Mouse (Mus musculus) thymus, postnatal 10 days (tissue): ENCODE measurements at regions not wholly inside any gene's neighbourhood (a gene's known extent, or its start where the extent isn't known, plus 50 kb on each side); places are given as distances from the start of the nearest gene placed in this dataset.

Experiments used
- DNase-seq, 2 experiments: peaks; one replicate each; pipeline ENCODE4 v3.0.0; 2021; ENCODE audit warnings: low spot score in 2 of 2

- peak; percentile 41 to 51 for DNase-seq
Measured at GRCm38 (mm10) chr16:93191174-93191573, 365.2 kb upstream of the Runx1 start.

DNA sequence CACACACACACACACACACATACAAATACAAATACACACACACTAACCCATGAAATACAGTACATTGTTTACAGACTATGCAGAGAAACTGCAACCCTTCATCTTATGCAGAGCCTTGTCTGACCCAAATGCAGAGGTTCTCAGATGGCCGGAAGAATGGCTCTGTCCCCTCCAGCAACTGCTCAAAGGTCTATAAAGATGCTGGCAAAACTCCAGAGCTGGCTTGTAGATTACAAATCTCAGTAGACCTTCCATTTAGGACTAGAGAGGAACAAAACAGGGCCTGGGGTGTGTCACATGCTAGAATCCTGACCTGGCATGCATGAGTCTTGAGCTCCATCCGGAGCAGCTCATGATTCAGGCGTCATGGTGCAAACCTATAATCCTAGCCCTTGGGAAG is 364.4 kb upstream of the Runx1 start:
- no peak for DNase-seq

DNA sequence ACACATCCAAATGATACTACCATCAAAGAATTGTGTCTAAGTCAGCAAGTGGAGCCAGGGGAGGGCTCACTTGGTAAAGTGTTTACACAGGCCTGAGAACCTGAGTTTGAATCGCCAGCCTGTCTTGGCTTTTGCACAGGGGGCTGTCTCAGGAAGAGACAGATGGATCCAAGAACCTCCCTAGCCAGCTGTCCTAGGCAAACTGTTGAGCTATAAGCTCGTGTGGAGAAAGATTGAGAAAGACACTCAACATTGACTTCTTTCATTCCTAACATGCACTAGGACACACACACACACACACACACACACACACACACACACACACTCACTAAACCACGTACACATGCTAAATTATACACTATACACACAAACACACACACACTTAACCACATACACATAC is 363.9 kb upstream of the Runx1 start:
- no peak for DNase-seq

DNA sequence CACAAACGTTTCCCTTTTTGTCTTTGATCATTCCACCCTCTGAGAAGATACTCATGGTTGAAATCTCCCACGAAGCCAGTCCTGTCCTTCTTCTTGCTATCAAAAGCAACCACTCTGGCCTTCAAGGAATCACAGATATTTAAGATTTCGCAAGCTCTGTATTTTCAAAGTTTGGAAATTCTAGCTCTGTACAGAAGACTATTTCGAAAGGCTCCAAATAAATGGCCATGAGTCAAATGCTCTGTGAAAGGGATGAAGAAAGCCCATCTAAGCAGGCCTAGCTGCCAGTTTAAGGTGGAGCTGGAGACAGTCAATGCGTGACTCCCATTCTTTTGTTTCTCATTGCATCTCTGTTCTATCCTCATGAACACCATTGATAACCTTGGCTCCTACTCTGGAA is 363.5 kb upstream of the Runx1 start:
- DNase-seq: no peak

DNA sequence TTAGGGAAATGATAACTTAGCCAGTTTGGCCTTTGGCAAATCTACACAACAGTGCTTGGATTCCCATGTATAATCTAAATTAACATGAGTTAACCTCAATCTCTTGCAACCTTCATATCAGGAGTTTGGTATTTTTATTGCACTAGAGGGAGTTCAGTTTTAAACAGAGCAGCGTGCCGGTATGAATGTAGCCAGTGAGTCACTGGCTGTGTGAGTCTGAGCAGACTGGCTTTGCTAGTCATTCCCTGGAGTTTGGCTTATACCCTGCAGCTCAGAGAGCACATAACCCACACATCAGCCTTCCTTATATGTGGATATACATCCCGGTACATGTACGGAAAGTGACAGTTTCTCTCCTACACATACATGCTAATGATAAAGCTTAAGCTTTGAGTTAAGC is 360.6 kb upstream of the Runx1 start:
- no peak for DNase-seq

GRCm38 (mm10) chr16:93182656-93183055 is 356.7 kb upstream of the Runx1 start:
- no peak for DNase-seq

GRCm38 (mm10) chr16:93181497-93181896 is 355.5 kb upstream of the Runx1 start:
- DNase-seq: no peak

GRCm38 (mm10) chr16:93180213-93180612 is 354.3 kb upstream of the Runx1 start:
- no peak for DNase-seq

DNA sequence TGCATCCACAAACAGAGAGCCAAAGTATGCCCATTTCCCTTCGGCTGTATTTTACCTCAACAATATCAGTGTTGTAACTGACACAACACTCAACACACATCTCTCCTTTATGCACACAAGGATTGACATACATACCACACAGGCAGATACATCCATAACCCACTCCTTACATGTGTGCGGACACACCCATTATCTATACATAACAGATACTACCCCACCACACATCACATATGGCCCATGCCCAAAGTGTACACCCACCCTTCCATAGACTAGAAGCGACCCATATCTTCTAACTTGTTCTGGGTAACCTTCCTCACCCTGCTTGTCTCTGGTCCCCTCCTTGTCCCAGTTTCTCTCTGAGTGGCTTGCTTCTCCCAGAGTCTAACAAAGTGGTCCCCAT is 340.7 kb upstream of the Runx1 start:
- DNase-seq: no peak

- DNase-seq: no peak
Measured at GRCm38 (mm10) chr16:93158526-93159226, 332.7 kb upstream of the Runx1 start.

DNA sequence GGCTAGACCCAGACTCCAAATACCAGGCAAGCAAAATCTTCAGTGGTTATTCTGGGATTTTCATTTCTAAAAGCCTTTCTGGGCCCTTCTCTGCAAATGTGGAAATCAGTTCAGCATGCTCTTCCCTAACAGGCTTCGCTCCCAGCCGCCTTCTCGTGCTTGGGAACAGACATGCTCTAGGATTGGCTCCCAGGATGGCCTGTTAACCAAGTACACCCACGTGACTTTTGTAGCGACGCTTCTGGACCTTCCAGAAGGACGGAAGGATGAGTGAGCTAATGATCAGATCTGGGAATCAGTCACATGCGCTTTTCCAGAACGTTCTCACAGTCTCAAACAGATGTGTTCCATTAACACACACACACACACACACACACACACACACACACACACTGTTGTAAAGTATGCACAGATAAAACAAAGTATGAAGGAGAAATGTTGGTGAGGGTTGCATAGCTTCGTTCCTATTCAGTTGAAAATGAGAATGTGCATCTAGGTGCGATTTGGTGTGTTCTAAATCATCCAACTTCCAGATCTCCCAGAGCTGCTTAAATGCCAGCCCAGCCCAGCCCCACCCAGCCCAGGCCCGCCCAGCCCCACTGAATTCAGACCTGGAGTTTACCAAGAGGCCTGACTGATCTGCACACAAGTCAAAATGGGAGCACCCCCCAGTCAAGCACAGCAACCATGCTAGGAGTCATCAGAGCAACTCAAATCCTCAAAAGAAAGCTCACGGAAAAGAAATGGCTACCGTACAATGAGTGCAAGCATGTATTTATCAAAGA is 327.8 kb upstream of the Runx1 start:
- DNase-seq: no peak

GRCm38 (mm10) chr16:93152765-93153489 is 327.0 kb upstream of the Runx1 start:
- DNase-seq: peak; percentile 71 to 80

GRCm38 (mm10) chr16:93152057-93152456 is 326.1 kb upstream of the Runx1 start:
- no peak for DNase-seq

GRCm38 (mm10) chr16:93151652-93152051 is 325.7 kb upstream of the Runx1 start:
- DNase-seq: no peak

DNA sequence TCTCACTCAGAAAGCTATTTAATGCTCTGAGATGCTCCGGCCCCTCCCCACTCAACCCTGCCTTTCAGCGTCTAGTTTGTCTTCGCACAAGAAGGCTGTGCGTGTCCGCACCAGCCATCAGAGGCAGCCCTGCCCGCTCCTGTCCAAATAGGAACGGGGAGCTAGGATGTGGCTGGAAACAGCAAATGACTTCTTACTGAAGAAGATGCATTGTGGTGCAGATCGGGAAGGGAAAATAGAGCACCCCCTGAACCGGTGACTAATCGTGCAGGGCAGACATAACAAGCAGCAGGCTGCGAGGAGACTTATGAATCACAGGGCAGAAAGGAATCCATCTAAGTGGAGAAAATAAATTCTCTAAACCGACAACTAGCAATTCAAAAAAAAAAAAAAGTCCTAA is 324.5 kb upstream of the Runx1 start:
- DNase-seq: no peak

DNA sequence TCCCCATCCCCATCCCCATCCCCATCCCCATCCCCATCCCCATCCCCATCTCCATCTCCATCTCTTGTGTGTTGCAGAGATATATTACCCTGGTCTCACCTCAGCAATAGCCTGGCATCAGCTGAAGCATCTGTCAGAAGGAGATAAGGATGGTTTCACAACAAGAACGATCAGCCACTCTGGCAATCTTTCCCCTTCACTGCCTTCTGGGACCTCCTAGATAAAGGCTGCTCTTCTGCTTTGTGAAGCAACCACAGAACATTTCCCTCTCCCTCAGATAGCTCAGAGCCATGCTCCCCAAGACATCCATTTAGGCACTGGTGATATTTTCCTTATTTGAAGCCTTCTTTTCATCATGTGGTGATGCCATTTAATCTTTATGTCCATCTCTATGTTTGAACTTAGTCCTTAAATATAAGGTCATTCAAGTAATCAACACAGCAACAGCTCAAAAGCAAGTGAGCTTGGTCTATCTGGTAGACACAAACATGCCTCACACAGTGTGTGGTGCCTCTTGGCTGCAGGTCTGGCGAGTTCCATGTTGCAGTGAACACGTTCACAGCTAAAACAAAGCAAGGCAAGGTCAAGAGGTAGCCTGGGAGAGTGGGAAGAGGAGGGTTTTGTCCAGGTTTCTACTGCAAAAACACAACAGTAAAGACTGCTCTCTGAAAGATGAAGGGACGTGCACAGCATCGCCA is 321.7 kb upstream of the Runx1 start:
- DNase-seq: no peak

GRCm38 (mm10) chr16:93146812-93147211 is 320.9 kb upstream of the Runx1 start:
- no peak for DNase-seq

GRCm38 (mm10) chr16:93145617-93146016 is 319.7 kb upstream of the Runx1 start:
- DNase-seq: no peak

GRCm38 (mm10) chr16:93144033-93144432 is 318.1 kb upstream of the Runx1 start:
- DNase-seq: no peak

GRCm38 (mm10) chr16:93143164-93143563 is 317.2 kb upstream of the Runx1 start:
- DNase-seq: no peak

- DNase-seq: no peak
Measured at GRCm38 (mm10) chr16:93141967-93142366, 316.0 kb upstream of the Runx1 start.

GRCm38 (mm10) chr16:93140535-93141110 is 314.7 kb upstream of the Runx1 start:
- DNase-seq: no peak
